Mouse (Mus musculus): Measurements from ENCODE around the gene Gm15517.

The Gm15517 gene

GRCm38 (mm10) chr7:44306516-44307240, 45.4 kb downstream of the Gm15517 start, which contains the start of gene Clec11a:
Gene Clec11a (minus strand): TSS chr7:44306902.
- in situ Hi-C loops (cut with MboI, MseI): no loop called here

DNA sequence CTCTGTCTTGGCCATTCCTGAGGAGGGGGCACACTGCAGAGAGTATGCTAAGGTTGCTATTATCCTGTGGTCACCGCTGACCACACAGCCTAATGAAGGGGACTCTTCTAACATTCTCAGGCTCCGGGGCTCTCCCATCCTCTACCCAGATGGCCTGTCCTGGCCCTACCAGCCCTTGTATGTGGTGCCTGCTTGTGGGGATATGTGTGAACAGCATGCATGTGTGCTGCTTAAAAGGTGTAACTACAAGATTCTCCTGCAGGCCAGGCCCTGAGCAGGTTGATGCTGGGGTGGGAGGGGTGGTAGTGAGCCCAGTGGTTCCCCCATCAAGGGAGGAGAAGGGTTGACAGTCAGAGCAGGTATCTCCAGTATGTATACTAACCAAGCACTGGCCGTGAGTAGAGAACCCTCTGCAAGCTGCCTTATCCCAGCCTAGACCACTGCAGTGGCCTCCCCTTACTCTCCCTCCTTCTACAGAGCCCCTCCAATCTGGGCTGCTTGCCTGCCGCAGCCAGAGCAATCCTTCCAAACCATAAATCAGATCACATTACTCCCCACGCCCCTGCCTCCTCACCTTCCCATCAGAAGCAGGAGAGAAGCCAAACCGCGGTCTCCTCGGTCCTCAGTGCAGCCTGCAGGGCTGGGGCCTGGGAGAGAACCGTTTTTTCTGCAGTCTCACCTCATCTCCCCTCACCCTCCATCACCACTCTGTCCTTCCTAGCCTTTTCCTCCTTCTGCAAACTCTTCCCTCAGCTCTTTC, 46.2 kb downstream of the Gm15517 start:
- in situ Hi-C loops (cut with MboI, MseI): no loop called here

DNA sequence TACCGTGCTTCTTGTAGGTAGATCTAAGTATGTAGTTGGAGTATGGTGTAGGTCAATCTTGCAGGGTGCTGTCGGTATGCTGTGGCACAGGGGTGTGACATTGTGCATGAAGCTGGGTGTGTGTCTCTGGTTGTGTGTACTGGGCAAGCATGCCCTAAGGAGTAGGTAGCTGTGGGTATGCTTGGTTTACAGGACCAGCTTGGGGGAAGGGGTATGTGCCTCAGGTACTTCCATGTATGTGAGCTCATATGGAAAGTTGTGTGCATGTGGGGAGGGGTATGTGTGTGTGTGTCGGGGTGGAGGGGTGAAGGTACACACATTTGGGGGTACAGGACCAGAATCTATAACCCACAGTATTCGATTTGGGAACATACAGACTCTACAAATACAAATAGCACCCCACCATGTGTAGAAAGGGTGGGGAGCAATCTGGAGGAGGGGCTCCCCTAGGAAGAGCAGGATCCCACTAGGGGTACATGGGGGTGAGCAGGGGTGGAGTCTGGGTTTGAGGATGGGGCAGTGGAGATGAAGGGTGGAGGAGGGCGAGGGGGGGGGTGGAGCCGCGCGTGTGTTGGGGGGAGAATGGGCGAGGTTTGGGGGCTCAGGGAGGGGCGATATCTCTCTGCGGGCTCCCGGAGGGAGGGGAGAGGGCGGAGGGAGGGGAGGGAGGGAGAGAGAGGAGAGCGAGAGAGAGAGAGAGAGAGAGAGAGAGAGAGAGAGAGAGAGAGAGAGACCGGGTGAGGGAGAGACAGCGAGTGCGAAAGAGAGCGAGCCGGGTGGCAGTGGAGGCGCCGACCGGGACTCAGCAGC, 48.4 kb downstream of the Gm15517 start, which contains the start of gene Shank1:
Shank1 (plus strand) TSS at position 779 of the 810 bp plus-strand sequence.
- in situ Hi-C loops (cut with MboI, MseI): loop anchor here (5.0 kb wide), 2 partner anchors 42 to 43 kb away; no protein-coding TSS in a partner anchor

- in situ Hi-C loops (cut with MboI, MseI): loop anchor here (5.0 kb wide), 2 partner anchors 42 to 43 kb away; no protein-coding TSS in a partner anchor
These were observed 49.1 kb downstream of the Gm15517 start for GRCm38 (mm10) chr7:44310285-44310877.

- in situ Hi-C loops (cut with MboI, MseI): loop anchor here (5.0 kb wide), 2 partner anchors 41 to 44 kb away; no protein-coding TSS in a partner anchor
These were observed 49.8 kb downstream of the Gm15517 start for GRCm38 (mm10) chr7:44310878-44311712.

Data from regulatory T cell (primary cell).